Mouse (Mus musculus) adrenal gland, postnatal 36 days (tissue): ENCODE results near the gene Gas6. TPM values are rescaled to one million over a fixed set of nuclear protein-coding genes. Genes with fewer than 3 reads are reported as not detected.

ENCODE experiments used
- DNase-seq, 2 experiments: peaks; one replicate each; pipeline ENCODE4 v3.0.0; 2021; ENCODE audit warnings: mixed read lengths in 1 of 2
- total RNA-seq, 2 experiments: library from RNA; stranded (reverse); gene quantifications; 2 replicates each; pipeline ENCODE4 v1.2.3; 2021

Gas6 gene
- total RNA-seq, 2 experiments from 2014 or later: 83.7 to 248 TPM

- peak; percentile 98 to 99 for DNase-seq
Measured at GRCm38 (mm10) chr8:13506849-13507248, 12.6 kb upstream of the Gas6 start.

- DNase-seq: no peak
Measured at GRCm38 (mm10) chr8:13504894-13505674, 10.8 kb upstream of the Gas6 start.

- peak; percentile 58 to 79 for DNase-seq
Measured at GRCm38 (mm10) chr8:13503936-13504606, 9.8 kb upstream of the Gas6 start.

GRCm38 (mm10) chr8:13501221-13501620 is 6.9 kb upstream of the Gas6 start:
- no peak for DNase-seq

GRCm38 (mm10) chr8:13493011-13493410 is 1.3 kb downstream of the Gas6 start:
- DNase-seq: peak; percentile 57 to 64

GRCm38 (mm10) chr8:13492198-13492995 is 1.9 kb downstream of the Gas6 start:
- peak; percentile 64 to 76 for DNase-seq

GRCm38 (mm10) chr8:13491491-13492010 is 2.7 kb downstream of the Gas6 start:
- no peak for DNase-seq

GRCm38 (mm10) chr8:13489986-13490910 is 4.0 kb downstream of the Gas6 start:
- DNase-seq: peak in 1 of 2 experiments; percentile 34

GRCm38 (mm10) chr8:13489351-13489750 is 4.9 kb downstream of the Gas6 start:
- no peak for DNase-seq

- no peak for DNase-seq
Measured at GRCm38 (mm10) chr8:13483191-13483590, 11.1 kb downstream of the Gas6 start.

- peak; percentile 43 to 62 for DNase-seq
Measured at GRCm38 (mm10) chr8:13482101-13482801, 12.0 kb downstream of the Gas6 start.

GRCm38 (mm10) chr8:13481596-13481995 is 12.7 kb downstream of the Gas6 start:
- peak; percentile 59 to 64 for DNase-seq

GRCm38 (mm10) chr8:13481089-13481554 is 13.2 kb downstream of the Gas6 start:
- peak; percentile 27 to 64 for DNase-seq

GRCm38 (mm10) chr8:13475892-13476291 is 18.4 kb downstream of the Gas6 start:
- DNase-seq: no peak

- peak in 1 of 2 experiments; percentile 53 for DNase-seq
Measured at GRCm38 (mm10) chr8:13472284-13472683, 22.0 kb downstream of the Gas6 start.

GRCm38 (mm10) chr8:13471484-13471883 is 22.8 kb downstream of the Gas6 start:
- DNase-seq: no peak

GRCm38 (mm10) chr8:13468737-13469136 is 25.6 kb downstream of the Gas6 start:
- DNase-seq: no peak

GRCm38 (mm10) chr8:13466989-13467388 is 27.3 kb downstream of the Gas6 start:
- peak; percentile 42 to 50 for DNase-seq

- no peak for DNase-seq
Measured at GRCm38 (mm10) chr8:13465324-13465723, 29.0 kb downstream of the Gas6 start.

GRCm38 (mm10) chr8:13462392-13462791 is 31.9 kb downstream of the Gas6 start:
- peak; percentile 83 to 86 for DNase-seq
